8 mouse cellular contexts compared by ENCODE assay signal in the genomic region with DNA sequence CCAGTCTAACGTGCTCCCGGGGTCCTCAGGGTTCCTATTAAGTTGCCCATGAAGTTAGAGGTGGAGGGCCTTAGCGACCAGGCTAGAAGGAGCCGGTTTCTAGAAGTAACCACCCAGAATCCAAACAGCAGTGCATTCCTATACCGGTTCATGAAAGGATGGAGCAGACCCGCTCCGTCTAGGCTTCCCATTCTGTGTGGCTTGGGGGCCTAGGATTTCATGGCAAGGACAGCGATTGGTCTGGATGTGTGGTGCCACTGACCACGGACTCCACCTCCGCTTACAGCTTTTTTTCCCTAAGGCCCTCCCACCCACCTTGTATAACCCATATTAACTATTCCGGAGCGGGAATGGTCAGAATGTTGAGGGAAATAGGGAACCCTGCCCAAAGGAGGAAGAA. TPM values are rescaled to one million over a fixed set of nuclear protein-coding genes. Genes with fewer than 3 reads are reported as not detected.
DNase-seq lines count a peak whose midpoint lies in the region; ATAC-seq and TF ChIP-seq lines count a peak whose summit lies in the region.

No protein-coding gene starts in this region.

- H3K9ac ChIP-seq in forebrain, embryonic 12.5 days = peak overlapping the region; percentile 97
- H3K9ac ChIP-seq in midbrain, embryonic 11.5 days (ENCODE audit: low read length) = peak overlapping the region; percentile 90

- intact Hi-C loops in left cerebral cortex, postnatal 4 days (cut with DNase I) = loop anchor here (2.0 kb wide), 1 partner anchor 83 kb away; the partner anchor contains the start of gene Fads2

- peak overlapping the region; percentile 72 for H3K4me3 ChIP-seq in kidney, adult 2 months (ENCODE audit: insufficient read depth, low read depth, low read length)
- H3K4me3 ChIP-seq in forebrain, embryonic 12.5 days (replicated peaks) = peak overlapping the region; percentile 91
- peak overlapping the region; percentile 55 for H3K4me3 ChIP-seq in midbrain, embryonic 11.5 days (ENCODE audit: low read depth, low read length)

- no peak overlapping the region for H3K27ac ChIP-seq in kidney, adult 2 months (ENCODE audit: insufficient read depth, low read depth, low read length)
- H3K27ac ChIP-seq in forebrain, embryonic 12.5 days = peak overlapping the region; percentile 95
- H3K27ac ChIP-seq in midbrain, embryonic 11.5 days (ENCODE audit: low read depth, low read length) = peak overlapping the region; percentile 86

- H3K4me2 ChIP-seq in forebrain, embryonic 12.5 days = peak overlapping the region; percentile 76
- H3K4me2 ChIP-seq in midbrain, embryonic 11.5 days = peak overlapping the region; percentile 66

- no peaks in the 10 kb centered on the region for H3K36me3 ChIP-seq in kidney, adult 2 months (ENCODE audit: control insufficient read depth, insufficient read depth, low read length)
- H3K36me3 ChIP-seq in forebrain, embryonic 12.5 days (replicated peaks) = peaks cover 42% of the 10 kb centered on the region
- H3K36me3 ChIP-seq in midbrain, embryonic 11.5 days (ENCODE audit: control insufficient read depth, insufficient read depth, low read length) = peaks cover 21% of the 10 kb centered on the region

- no peak for TF ChIP-seq CTCF in kidney, adult 2 months (conservative IDR thresholded peaks at IDR 0.05; ENCODE audit: insufficient read depth, insufficient read length, low read depth, low read length)

- no peaks in the 10 kb centered on the region for H3K27me3 ChIP-seq in kidney, adult 2 months (replicated peaks; ENCODE audit: control insufficient read depth, insufficient read depth, low read length)
- no peaks in the 10 kb centered on the region for H3K27me3 ChIP-seq in forebrain, embryonic 12.5 days
- no peaks in the 10 kb centered on the region for H3K27me3 ChIP-seq in midbrain, embryonic 11.5 days (ENCODE audit: control insufficient read depth, insufficient read depth, low read length)

- TF ChIP-seq POLR2A in kidney, adult 2 months (IDR thresholded peaks at IDR 0.05; ENCODE audit: low read depth, low read length) = no peak

- ATAC-seq in forebrain, embryonic 12.5 days (ENCODE audit: low FRiP score) = peak; percentile 44; the same call in 1 of the 2 replicates
- 0 out of 2 replicates have a peak, but pooled peaks have one; percentile 25 for ATAC-seq in midbrain, embryonic 11.5 days (ENCODE audit: low FRiP score)

- DNase-seq in kidney, adult 2 months = peak; percentile 56
- no peak for DNase-seq in kidney, adult 8-10 months
- peak; percentile 76 for DNase-seq in adipocyte (ENCODE audit: low spot score)
- peak; percentile 33 for DNase-seq in left cerebral cortex, postnatal 4 days
- DNase-seq in midbrain, embryonic 11.5 days (ENCODE audit: low spot score, missing footprints) = no peak
- no peak for DNase-seq in urinary bladder, adult 2 months (ENCODE audit: low spot score)
- no peak for DNase-seq in cerebellum, postnatal 4 days (ENCODE audit: low spot score in 2 of 2)

- no peaks in the 10 kb centered on the region for H3K9me3 ChIP-seq in forebrain, embryonic 12.5 days
- no peaks in the 10 kb centered on the region for H3K9me3 ChIP-seq in midbrain, embryonic 11.5 days (ENCODE audit: control insufficient read depth, low read length)

- peaks cover 15% of the 10 kb centered on the region for H3K4me1 ChIP-seq in kidney, adult 2 months (ENCODE audit: control insufficient read depth, insufficient read depth, low read length)
- peaks cover 36% of the 10 kb centered on the region for H3K4me1 ChIP-seq in forebrain, embryonic 12.5 days
- H3K4me1 ChIP-seq in midbrain, embryonic 11.5 days (ENCODE audit: control insufficient read depth, insufficient read depth, low read length) = peaks cover 12% of the 10 kb centered on the region

- WGBS in kidney, adult 2 months = 29% methylated on average over 12 of the region's 12 CpGs
- 6% methylated on average over 12 of the region's 12 CpGs for WGBS in forebrain, embryonic 12.5 days
- 10% methylated on average over 12 of the region's 12 CpGs for WGBS in midbrain, embryonic 11.5 days

RNA-seq across cellular contexts. Expression of gene Fads1, which starts 1.4 kb away (rescaled TPM):
- polyA plus RNA-seq in kidney, adult 2 months (2012; rRNA removed) = 87.4 and 88.4 TPM in 2 replicates
- polyA plus RNA-seq in forebrain, embryonic 12.5 days (2016; fragmentation: Nextera tagmentation; extraction: Ambion mirVana) = 187 and 195 TPM in 2 replicates
- total RNA-seq in left cerebral cortex, postnatal 4 days (2021) = 100 to 1,000 TPM; 149 to 158 TPM
- 152 and 155 TPM in 2 replicates for polyA plus RNA-seq in midbrain, embryonic 11.5 days (2014; fragmentation: Nextera tagmentation; extraction: Ambion mirVana)
- polyA plus RNA-seq in urinary bladder, adult 2 months (2012; rRNA removed) = 75.3 and 95.1 TPM in 2 replicates

RNA-seq across cellular contexts. Expression of gene Tmem258, which starts 19.7 kb away (rescaled TPM):
- polyA plus RNA-seq in kidney, adult 2 months (2012; rRNA removed) = 123 and 135 TPM in 2 replicates
- polyA plus RNA-seq in forebrain, embryonic 12.5 days (2016; fragmentation: Nextera tagmentation; extraction: Ambion mirVana) = 336 and 355 TPM in 2 replicates
- total RNA-seq in left cerebral cortex, postnatal 4 days (2021) = 100 to 1,000 TPM; 105 to 114 TPM
- 334 and 352 TPM in 2 replicates for polyA plus RNA-seq in midbrain, embryonic 11.5 days (2014; fragmentation: Nextera tagmentation; extraction: Ambion mirVana)
- polyA plus RNA-seq in urinary bladder, adult 2 months (2012; rRNA removed) = 77.0 and 87.9 TPM in 2 replicates

RNA-seq across cellular contexts. Expression of gene Fen1, which starts 19.9 kb away (rescaled TPM):
- polyA plus RNA-seq in kidney, adult 2 months (2012; rRNA removed) = 4.8 and 4.9 TPM in 2 replicates
- polyA plus RNA-seq in forebrain, embryonic 12.5 days (2016; fragmentation: Nextera tagmentation; extraction: Ambion mirVana) = 130 and 134 TPM in 2 replicates
- 10 to 100 TPM; 11.7 to 11.9 TPM for total RNA-seq in left cerebral cortex, postnatal 4 days (2021)
- 121 and 128 TPM in 2 replicates for polyA plus RNA-seq in midbrain, embryonic 11.5 days (2014; fragmentation: Nextera tagmentation; extraction: Ambion mirVana)
- polyA plus RNA-seq in urinary bladder, adult 2 months (2012; rRNA removed) = 5.9 and 7.0 TPM in 2 replicates

RNA-seq across cellular contexts. Expression of gene Myrf, which starts 56.5 kb away (rescaled TPM):
- 18.8 and 24.5 TPM in 2 replicates for polyA plus RNA-seq in kidney, adult 2 months (2012; rRNA removed)
- 0.72 and 0.87 TPM in 2 replicates for polyA plus RNA-seq in forebrain, embryonic 12.5 days (2016; fragmentation: Nextera tagmentation; extraction: Ambion mirVana)
- 1 to 10 TPM; 1.6 to 1.8 TPM for total RNA-seq in left cerebral cortex, postnatal 4 days (2021)
- 1.4 and 1.7 TPM in 2 replicates for polyA plus RNA-seq in midbrain, embryonic 11.5 days (2014; fragmentation: Nextera tagmentation; extraction: Ambion mirVana)
- 3.8 and 4.3 TPM in 2 replicates for polyA plus RNA-seq in urinary bladder, adult 2 months (2012; rRNA removed)

Comparison
In these comparisons a context has a peak if more than half of its experiments do, and no peak if none do; other contexts are left out.
1. DNase-seq: peak in kidney, adult 2 months (single experiment), adipocyte (single experiment) and left cerebral cortex, postnatal 4 days (single experiment); none in kidney, adult 8-10 months (0 of 2), midbrain, embryonic 11.5 days (single experiment), urinary bladder, adult 2 months (single experiment) and cerebellum, postnatal 4 days (0 of 2).
2. RNA of gene Fen1, which starts 19.9 kb away (polyA plus RNA-seq): 130 to 134 TPM in forebrain, embryonic 12.5 days and 121 to 128 TPM in midbrain, embryonic 11.5 days; 5.9 to 7.0 TPM in urinary bladder, adult 2 months and 4.8 to 4.9 TPM in kidney, adult 2 months; every median in the first group is over 10 times any median in the second.
3. Peak in every context shown above with its lines, with median percentiles within 50 percentile points of each other: H3K4me3 ChIP-seq.